Mouse (Mus musculus) ovary, postnatal 10 days (tissue): Measurements from ENCODE around the gene Vgll4.

Experiments used
- DNase-seq: peaks from one replicate; pipeline ENCODE4 v3.0.0; 2022; ENCODE audit warnings: low spot score

The Vgll4 gene

GRCm38 (mm10) chr6:114974331-114974730 lies 4.5 kb upstream of the Vgll4 start:
- no peak for DNase-seq

GRCm38 (mm10) chr6:114972988-114973387 lies 3.2 kb upstream of the Vgll4 start:
- no peak for DNase-seq

GRCm38 (mm10) chr6:114970895-114971294 lies 1.1 kb upstream of the Vgll4 start:
- DNase-seq, result no peak

GRCm38 (mm10) chr6:114970386-114970785 lies 592 bp upstream of the Vgll4 start:
- DNase-seq, result no peak

GRCm38 (mm10) chr6:114968361-114969212 lies 1.2 kb downstream of the Vgll4 start:
- DNase-seq, result peak; percentile 59

GRCm38 (mm10) chr6:114967623-114968022 lies 2.2 kb downstream of the Vgll4 start:
- no peak for DNase-seq

GRCm38 (mm10) chr6:114966396-114967154 lies 3.2 kb downstream of the Vgll4 start:
- no peak for DNase-seq

GRCm38 (mm10) chr6:114965802-114966201 lies 4.0 kb downstream of the Vgll4 start:
- DNase-seq, result no peak

- no peak for DNase-seq
These were observed 4.4 kb downstream of the Vgll4 start for GRCm38 (mm10) chr6:114965396-114965795.

- DNase-seq, result no peak
These were observed 5.6 kb downstream of the Vgll4 start for GRCm38 (mm10) chr6:114964235-114964634.

GRCm38 (mm10) chr6:114963636-114964035 lies 6.2 kb downstream of the Vgll4 start:
- DNase-seq, result no peak

- no peak for DNase-seq
These were observed 8.3 kb downstream of the Vgll4 start for GRCm38 (mm10) chr6:114961276-114962068.

- DNase-seq, result no peak
These were observed 10.8 kb downstream of the Vgll4 start for GRCm38 (mm10) chr6:114959012-114959398.

- DNase-seq, result no peak
These were observed 11.4 kb downstream of the Vgll4 start for GRCm38 (mm10) chr6:114958249-114959011.

GRCm38 (mm10) chr6:114957756-114958155 lies 12.0 kb downstream of the Vgll4 start:
- DNase-seq, result no peak

GRCm38 (mm10) chr6:114954496-114954895 lies 15.3 kb downstream of the Vgll4 start:
- no peak for DNase-seq

GRCm38 (mm10) chr6:114953601-114954000 lies 16.2 kb downstream of the Vgll4 start:
- no peak for DNase-seq

GRCm38 (mm10) chr6:114952356-114952755 lies 17.4 kb downstream of the Vgll4 start:
- no peak for DNase-seq

GRCm38 (mm10) chr6:114944456-114945438 lies 25.0 kb downstream of the Vgll4 start:
- no peak for DNase-seq

GRCm38 (mm10) chr6:114941201-114941849 lies 28.5 kb downstream of the Vgll4 start:
- no peak for DNase-seq
